Mouse (Mus musculus) liver, adult 2 months (tissue): Measurements from ENCODE around the gene Hils1. TPM values are rescaled to one million over a fixed set of nuclear protein-coding genes. Genes with fewer than 3 reads are reported as not detected.
A peak's percentile ranks its signal among the peaks of the same experiment; 100 is the strongest.

Experiments
- DNase-seq: peaks from one replicate; pipeline ENCODE4 v3.0.0-alpha.2; 2011; ENCODE audit warnings: low read depth, low spot score; ENCODE audit errors: extremely low read depth
- H3K27ac ChIP-seq: fragments of 200-500 bp; replicated peaks from 2 replicates; pipeline ENCODE4 v1.5.1; 2012; ENCODE audit warnings: low read depth, mild to moderate bottlenecking, control low read depth, inconsistent platforms, low read length; ENCODE audit not compliant: insufficient read depth
- H3K27me3 ChIP-seq: fragments of 200-500 bp; 2 replicates; pipeline ENCODE4 v1.6.1; 2012; ENCODE audit warnings: mild to moderate bottlenecking, moderate library complexity, low read length, inconsistent platforms; ENCODE audit not compliant: control insufficient read depth, insufficient read depth
- H3K36me3 ChIP-seq: fragments of 200-500 bp; 2 replicates; pipeline ENCODE4 v1.6.1; 2012; ENCODE audit warnings: low read length, inconsistent platforms; ENCODE audit not compliant: control insufficient read depth, insufficient read depth
- H3K4me1 ChIP-seq: fragments of 200-500 bp; 2 replicates; pipeline ENCODE4 v1.6.1; 2011; ENCODE audit warnings: low read length; ENCODE audit not compliant: control insufficient read depth, insufficient read depth
- H3K4me3 ChIP-seq: fragments of 200-500 bp; 2 replicates; pipeline ENCODE4 v1.5.1; 2011; ENCODE audit warnings: low read depth, mild to moderate bottlenecking, control low read depth, low read length, moderate library complexity; ENCODE audit not compliant: insufficient read depth
- H3K79me2 ChIP-seq: fragments of 200-500 bp; 2 replicates; pipeline ENCODE4 v1.6.1; 2012; ENCODE audit warnings: inconsistent platforms, mild to moderate bottlenecking, low read length, moderate library complexity; ENCODE audit not compliant: control insufficient read depth, insufficient read depth
- H3K9ac ChIP-seq: fragments of 200-500 bp; 2 replicates; pipeline ENCODE4 v1.6.1; 2012; ENCODE audit warnings: low read depth, mild to moderate bottlenecking, control low read depth, inconsistent platforms, low read length
- CTCF ChIP-seq: fragments of 200-500 bp; IDR thresholded peaks from 2 replicates; pipeline ENCODE4 v1.5.1; 2011; ENCODE audit warnings: low read depth, low read length, control low read depth
- POLR2A ChIP-seq: fragments of 200-500 bp; IDR thresholded peaks from 2 replicates; pipeline ENCODE4 v1.6.1; 2011; ENCODE audit warnings: low read length, control low read depth; ENCODE audit not compliant: insufficient read depth; ENCODE audit errors: extremely low read depth
- WGBS: fragments of 180-500 bp; shearing (Covaris S2); methylation state at CpG from one replicate; pipeline ENCODE4 v1.1.7; 2018; 5-methylcytosine and 5-hydroxymethylcytosine counted together
- polyA plus RNA-seq: library from polyadenylated mRNA; depleted of rRNA; stranded (reverse); fragments of >200 nt; gene quantifications from 2 replicates; pipeline ENCODE4 v1.2.3, GENCODE M21; 2012
- total RNA-seq: library from RNA; depleted of rRNA; stranded (reverse); fragments of >200 nt; gene quantifications from 2 replicates; pipeline ENCODE4 v1.2.3, GENCODE M21; 2014

The Hils1 gene
- total and polyA plus RNA-seq, 2 experiments, result not detected

DNA sequence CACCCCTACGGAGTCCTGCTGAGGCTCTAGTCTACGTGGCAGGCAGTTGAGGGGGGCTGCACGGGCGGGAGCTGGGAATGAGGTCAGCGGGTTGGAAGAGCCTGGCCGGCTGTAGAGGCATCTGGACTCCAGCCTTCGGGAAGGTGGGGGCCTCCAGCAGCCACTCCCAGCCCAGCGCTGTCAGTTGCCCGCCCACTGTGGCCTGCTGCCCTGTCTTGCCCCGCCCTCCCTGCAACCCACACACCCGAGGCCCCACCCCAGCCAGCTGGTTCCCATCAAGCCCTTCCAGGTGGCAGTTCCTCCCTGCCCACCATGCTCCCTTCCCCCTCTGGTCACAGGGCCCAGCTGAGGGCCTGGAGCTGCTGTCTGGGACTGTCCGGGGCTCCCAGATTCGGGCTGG lies 38.6 kb upstream of the Hils1 start:
- H3K9ac ChIP-seq, result no peak overlapping the region
- no peak for TF ChIP-seq CTCF
- no peak for TF ChIP-seq POLR2A
- 14% methylated on average over 13 of the region's 13 CpGs for WGBS
- H3K27ac ChIP-seq, result no peak overlapping the region
- H3K4me1 ChIP-seq, result no peaks in the 10 kb centered on the region
- DNase-seq, result peak; percentile 22
- H3K27me3 ChIP-seq, result no peaks in the 10 kb centered on the region
- H3K36me3 ChIP-seq, result no peaks in the 10 kb centered on the region
- H3K79me2 ChIP-seq, result no peaks in the 10 kb centered on the region
- no peak overlapping the region for H3K4me3 ChIP-seq

DNA sequence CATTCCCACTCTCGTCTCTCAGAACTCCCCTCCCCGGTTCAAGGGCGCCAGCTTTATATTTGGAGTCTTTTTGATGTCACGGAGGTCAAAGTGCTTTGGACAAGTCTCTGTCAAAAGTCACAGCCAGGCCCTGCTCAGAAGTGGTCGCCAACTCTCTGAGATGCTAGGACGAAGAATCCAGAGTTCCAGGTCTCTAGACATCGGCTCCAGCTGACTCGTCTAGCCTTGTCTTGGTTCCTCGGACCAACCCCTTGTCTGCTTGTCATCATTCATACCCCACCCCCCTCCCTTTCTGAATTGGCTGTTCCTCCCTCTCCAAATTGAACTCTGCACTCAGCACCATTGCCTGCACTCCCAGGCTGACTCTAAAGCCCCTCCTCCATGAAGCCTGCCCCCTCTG lies 37.8 kb upstream of the Hils1 start:
- WGBS, result 48% methylated on average over 9 of the region's 9 CpGs

DNA sequence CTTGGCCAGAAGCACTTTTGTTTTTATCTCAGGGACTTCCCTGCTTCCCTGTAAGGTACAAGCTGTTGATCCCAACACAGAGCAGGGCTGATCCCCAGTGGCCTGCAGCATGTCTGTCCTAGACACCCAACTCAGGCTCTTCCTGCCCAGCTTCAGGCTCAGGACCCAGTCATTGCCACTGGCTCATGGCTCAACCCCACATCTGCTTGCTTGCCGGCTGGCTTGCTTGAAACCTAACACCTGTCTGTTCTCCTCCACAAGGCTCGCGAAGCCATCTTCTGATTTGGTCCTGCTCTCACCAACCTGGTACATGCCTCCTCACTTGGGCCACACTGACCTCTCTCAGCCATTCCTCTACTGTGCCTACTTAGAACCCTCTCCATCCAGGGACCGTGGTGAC lies 37.2 kb upstream of the Hils1 start:
- H3K27ac ChIP-seq, result no peak overlapping the region
- no peaks in the 10 kb centered on the region for H3K36me3 ChIP-seq
- no peak for TF ChIP-seq CTCF
- no peak for TF ChIP-seq POLR2A
- no peak overlapping the region for H3K9ac ChIP-seq
- H3K79me2 ChIP-seq, result no peaks in the 10 kb centered on the region
- DNase-seq, result no peak
- H3K4me3 ChIP-seq, result no peak overlapping the region
- H3K4me1 ChIP-seq, result no peaks in the 10 kb centered on the region
- H3K27me3 ChIP-seq, result no peaks in the 10 kb centered on the region
- WGBS, result 71% methylated on average over 4 of the region's 4 CpGs

More for the DNA sequence above, 37.8 kb upstream of the Hils1 start:
- Histone ChIP-seq H3K27ac (no peak overlapping the region), H3K79me2 (no peaks in the 10 kb centered on the region), H3K4me3 (no peak overlapping the region), H3K27me3 (no peaks in the 10 kb centered on the region), H3K36me3 (no peaks in the 10 kb centered on the region), H3K9ac (no peak overlapping the region), H3K4me1 (no peaks in the 10 kb centered on the region)
- DNase-seq, result peak; percentile 7
- TF ChIP-seq CTCF (no peak), POLR2A (no peak)

DNA sequence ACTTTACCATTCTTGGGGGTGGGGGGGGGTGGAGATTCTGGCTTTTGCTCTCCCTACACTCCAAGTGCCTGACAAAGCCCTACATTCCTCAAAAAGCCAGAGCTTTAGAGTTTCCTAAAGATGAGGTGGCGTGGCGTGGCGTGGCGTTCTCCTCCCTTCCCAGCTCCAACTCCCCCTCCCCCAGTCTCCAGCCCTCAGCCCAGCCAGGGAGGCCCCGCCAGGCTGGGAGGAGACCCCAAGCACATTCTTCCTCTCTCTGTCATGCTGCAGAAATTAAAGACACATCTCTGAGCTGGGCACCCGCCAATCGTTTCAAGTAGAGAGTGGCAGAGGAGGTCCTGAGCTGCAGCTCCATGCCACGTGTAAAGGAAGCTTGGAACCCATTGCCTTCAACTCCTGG lies 33.8 kb upstream of the Hils1 start:
- no peak overlapping the region for H3K27ac ChIP-seq
- H3K9ac ChIP-seq, result no peak overlapping the region
- 40% methylated on average over 8 of the region's 8 CpGs for WGBS
- H3K36me3 ChIP-seq, result no peaks in the 10 kb centered on the region
- TF ChIP-seq POLR2A (no peak), CTCF (no peak)
- no peak for DNase-seq
- no peaks in the 10 kb centered on the region for H3K4me1 ChIP-seq
- no peaks in the 10 kb centered on the region for H3K79me2 ChIP-seq
- no peak overlapping the region for H3K4me3 ChIP-seq
- H3K27me3 ChIP-seq, result 0 out of 2 replicates have a peak, but pooled peaks cover 2% of the 10 kb centered on the region

DNA sequence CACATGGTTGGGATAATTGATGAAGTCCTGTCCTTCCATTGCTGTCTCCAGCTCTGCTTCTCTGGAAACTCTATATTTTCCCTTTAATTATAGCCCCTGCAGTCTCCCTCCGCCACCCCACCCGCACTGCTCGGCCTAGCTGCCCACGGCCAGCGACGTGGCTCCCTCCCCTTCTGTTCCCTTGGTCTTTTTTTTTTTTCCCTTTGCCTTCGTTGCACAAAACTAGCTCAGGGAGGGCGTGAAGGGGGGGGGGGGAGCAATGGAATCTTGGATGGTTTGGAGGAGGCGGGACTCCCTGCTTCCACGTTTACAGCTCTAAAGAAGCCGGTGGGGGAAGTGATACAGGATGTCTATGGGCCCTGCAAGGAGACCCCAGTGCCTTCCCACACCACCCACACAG lies 32.9 kb upstream of the Hils1 start:
- TF ChIP-seq POLR2A (no peak), CTCF (no peak)
- Histone ChIP-seq H3K27me3 (0 out of 2 replicates have a peak, but pooled peaks cover 2% of the 10 kb centered on the region), H3K9ac (no peak overlapping the region), H3K27ac (no peak overlapping the region), H3K4me3 (no peak overlapping the region), H3K4me1 (no peaks in the 10 kb centered on the region), H3K79me2 (no peaks in the 10 kb centered on the region), H3K36me3 (no peaks in the 10 kb centered on the region)
- WGBS, result 47% methylated on average over 11 of the region's 11 CpGs
- DNase-seq, result no peak

DNA sequence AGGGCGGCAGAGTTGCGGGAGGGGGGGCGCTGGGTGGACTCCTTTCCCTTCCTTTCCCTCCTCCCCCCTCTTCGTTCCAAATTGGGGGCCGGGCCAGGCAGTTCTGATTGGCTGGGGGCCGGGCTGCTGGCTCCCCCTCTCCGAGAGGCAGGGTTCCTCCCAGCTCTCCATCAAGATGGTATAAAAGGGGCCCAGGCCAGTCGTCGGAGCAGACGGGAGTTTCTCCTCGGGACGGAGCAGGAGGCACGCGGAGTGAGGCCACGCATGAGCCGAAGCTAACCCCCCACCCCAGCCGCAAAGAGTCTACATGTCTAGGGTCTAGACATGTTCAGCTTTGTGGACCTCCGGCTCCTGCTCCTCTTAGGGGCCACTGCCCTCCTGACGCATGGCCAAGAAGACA lies 31.3 kb upstream of the Hils1 start, which contains the start of gene Col1a1:
Col1a1 (plus strand) TSS at position 180 of the 400 bp plus-strand sequence.
- Histone ChIP-seq H3K36me3 (no peaks in the 10 kb centered on the region), H3K4me3 (peak within 1 kb of the TSS; percentile 16), H3K9ac (no peak within 1 kb of the TSS), H3K79me2 (no peaks in the 10 kb centered on the region), H3K27me3 (0 out of 2 replicates have a peak, but pooled peaks cover 2% of the 10 kb centered on the region), H3K4me1 (no peaks in the 10 kb centered on the region), H3K27ac (no peak within 1 kb of the TSS)
- 28% methylated on average over 19 of the region's 19 CpGs for WGBS
- DNase-seq, result no peak
- TF ChIP-seq POLR2A (0 out of 2 replicates have a peak, but pooled peaks have one; percentile 30), CTCF (no peak)
